Mouse (Mus musculus) lung, postnatal 0 days (tissue): ENCODE results near the gene Dusp1. TPM values are rescaled to one million over a fixed set of nuclear protein-coding genes. Genes with fewer than 3 reads are reported as not detected.

ENCODE experiments used
- ATAC-seq: fragments of 200-750 bp; cut with Nextera tagmentation; 2 replicates; pipeline ENCODE4 v1.8.0; 2017; ENCODE audit warnings: moderate library complexity
- DNase-seq: peaks from one replicate; pipeline ENCODE4 v3.0.0-alpha.2; 2016; ENCODE audit warnings: low spot score
- H3K27ac ChIP-seq: fragments of 300-500 bp; sonication (generic); 2 replicates; pipeline ENCODE4 v1.5.1; 2014; ENCODE audit warnings: antibody characterized with exemption, mild to moderate bottlenecking, low read length, mixed read lengths
- H3K27me3 ChIP-seq: fragments of 300-500 bp; sonication (generic); replicated peaks from 2 replicates; pipeline ENCODE4 v1.6.1; 2014; ENCODE audit warnings: low read length, mixed read lengths; ENCODE audit not compliant: insufficient read depth
- H3K36me3 ChIP-seq: fragments of 300-500 bp; sonication (generic); 2 replicates; pipeline ENCODE4 v1.6.1; 2014; ENCODE audit warnings: low read length, mixed read lengths; ENCODE audit not compliant: insufficient read depth
- H3K4me1 ChIP-seq: fragments of 300-500 bp; sonication (generic); 2 replicates; pipeline ENCODE4 v1.6.1; 2014; ENCODE audit warnings: antibody characterized with exemption, low read depth, low read length, mixed read lengths; ENCODE audit not compliant: insufficient read depth
- H3K4me2 ChIP-seq: fragments of 300-500 bp; sonication (generic); replicated peaks from 2 replicates; pipeline ENCODE4 v1.6.1; 2014; ENCODE audit warnings: low read depth, mild to moderate bottlenecking, low read length, moderate library complexity, mixed read lengths
- H3K4me3 ChIP-seq: fragments of 300-500 bp; sonication (generic); 2 replicates; pipeline ENCODE4 v1.5.1; 2014; ENCODE audit warnings: low read depth, low read length
- H3K9ac ChIP-seq: fragments of 300-500 bp; sonication (generic); replicated peaks from 2 replicates; pipeline ENCODE4 v1.6.1; 2014; ENCODE audit warnings: low read depth, mild to moderate bottlenecking
- H3K9me3 ChIP-seq: fragments of 300-500 bp; sonication (generic); 2 replicates; pipeline ENCODE4 v1.6.1; 2016; ENCODE audit warnings: low read length, mixed read lengths
- CTCF ChIP-seq: IDR thresholded peaks from 2 replicates; pipeline ENCODE4 v1.5.1; 2016; ENCODE audit warnings: antibody characterized with exemption, mild to moderate bottlenecking
- EP300 ChIP-seq: IDR thresholded peaks from 2 replicates; pipeline ENCODE4 v1.6.1; 2016; ENCODE audit warnings: antibody characterized with exemption, mild to moderate bottlenecking, control low read depth
- WGBS: fragments of 180-500 bp; shearing (Covaris S2); extraction: QIAGEN DNeasy Blood & Tissue Kit; methylation state at CpG from one replicate; pipeline ENCODE4 v1.1.7; 2014; 5-methylcytosine and 5-hydroxymethylcytosine counted together
- polyA plus RNA-seq: library from polyadenylated mRNA; unstranded; fragments of >200 nt; fragmentation: Nextera tagmentation; extraction: Ambion mirVana; gene quantifications from 2 replicates; pipeline ENCODE4 v1.2.1, GENCODE M21; 2015

The Dusp1 gene
- polyA plus RNA-seq, 1 experiment from 2014 or later, result 79.3 TPM

DNA sequence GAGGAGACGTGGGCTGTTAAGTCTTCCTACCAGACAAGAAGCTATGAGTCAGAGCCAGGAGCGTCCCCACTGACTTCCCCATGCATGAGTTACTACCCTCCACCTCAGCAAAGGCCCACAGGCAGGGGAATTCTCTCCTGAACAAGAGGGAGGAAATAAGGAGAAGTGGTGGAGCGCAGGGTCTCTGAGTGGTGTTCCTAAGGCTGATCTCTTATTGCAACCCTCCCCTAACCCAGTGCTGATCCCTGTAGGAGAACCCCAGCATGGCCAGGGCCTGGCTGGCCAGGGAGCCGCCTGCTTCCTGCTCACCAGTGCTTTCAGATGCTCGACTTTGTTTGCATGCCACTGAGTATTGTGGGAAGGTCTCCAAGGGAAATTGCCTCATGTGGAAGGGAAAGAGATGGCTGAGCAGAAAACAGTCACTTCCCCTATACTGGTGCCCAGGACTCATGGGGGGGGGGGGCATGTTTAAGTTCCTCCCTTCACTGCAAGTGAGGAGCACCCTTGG, 64.5 kb downstream of the Dusp1 start:
- no peak; the same call in none of the 2 replicates for TF ChIP-seq EP300
- no peak; the same call in 1 of the 2 replicates for TF ChIP-seq CTCF
- Histone ChIP-seq H3K9ac (no peak overlapping the region), H3K4me2 (no peak overlapping the region), H3K27me3 (no peaks in the 10 kb centered on the region), H3K36me3 (no peaks in the 10 kb centered on the region), H3K4me3 (no peak overlapping the region), H3K4me1 (peaks cover 5% of the 10 kb centered on the region; the same call in 1 of the 2 replicates), H3K27ac (peak overlapping the region; percentile 88), H3K9me3 (no peaks in the 10 kb centered on the region)
- DNase-seq, result peak; percentile 91
- ATAC-seq, result peak; percentile 91
- WGBS, result 41% methylated on average over 5 of the region's 5 CpGs

DNA sequence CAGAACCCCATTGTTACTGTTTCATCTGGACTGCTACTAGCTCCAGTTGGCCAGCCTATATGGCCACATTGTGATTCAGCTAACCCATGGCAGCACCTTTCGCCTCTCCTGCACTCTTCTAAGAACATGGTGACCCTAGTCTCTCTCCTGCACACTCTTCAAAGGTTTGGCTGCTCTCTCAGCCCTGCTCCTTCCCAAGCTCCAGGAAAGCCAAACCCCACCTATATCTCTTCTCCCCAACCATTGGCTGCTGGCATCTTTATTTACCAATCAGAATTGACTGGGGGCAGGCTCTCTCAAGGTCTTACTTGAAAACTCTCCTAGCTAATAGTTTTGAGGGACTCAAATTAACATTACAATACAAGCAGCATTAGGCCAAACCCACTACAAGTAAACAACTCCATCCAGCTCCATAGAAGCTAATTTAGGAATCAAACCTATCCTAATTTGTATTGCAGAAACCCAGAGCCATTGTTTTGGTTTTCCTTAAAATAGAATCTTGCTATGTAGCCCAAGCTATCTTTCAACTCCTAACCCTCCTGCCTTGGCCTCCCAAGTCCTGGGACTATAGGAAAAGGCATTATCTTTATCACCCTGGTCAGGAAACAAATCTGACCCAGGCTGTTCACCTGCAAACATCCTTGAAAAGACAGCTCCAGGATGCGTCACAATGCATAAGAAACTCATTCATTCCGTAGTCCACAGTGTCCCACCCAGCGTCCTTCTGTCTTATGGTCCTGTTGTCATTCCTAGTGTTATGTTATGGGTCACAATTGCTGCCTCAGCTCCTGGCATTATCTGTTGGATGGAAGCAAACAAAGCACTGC, 67.1 kb downstream of the Dusp1 start:
- no peaks in the 10 kb centered on the region for H3K27me3 ChIP-seq
- ATAC-seq, result no peak
- no peak overlapping the region for H3K27ac ChIP-seq
- no peaks in the 10 kb centered on the region for H3K9me3 ChIP-seq
- peaks cover 5% of the 10 kb centered on the region; the same call in 1 of the 2 replicates for H3K4me1 ChIP-seq
- H3K9ac ChIP-seq, result no peak overlapping the region
- no peak for DNase-seq
- WGBS, result 75% methylated on average over 4 of the region's 4 CpGs
- no peaks in the 10 kb centered on the region for H3K36me3 ChIP-seq
- H3K4me3 ChIP-seq, result no peak overlapping the region
- TF ChIP-seq CTCF, result no peak
- no peak overlapping the region for H3K4me2 ChIP-seq

DNA sequence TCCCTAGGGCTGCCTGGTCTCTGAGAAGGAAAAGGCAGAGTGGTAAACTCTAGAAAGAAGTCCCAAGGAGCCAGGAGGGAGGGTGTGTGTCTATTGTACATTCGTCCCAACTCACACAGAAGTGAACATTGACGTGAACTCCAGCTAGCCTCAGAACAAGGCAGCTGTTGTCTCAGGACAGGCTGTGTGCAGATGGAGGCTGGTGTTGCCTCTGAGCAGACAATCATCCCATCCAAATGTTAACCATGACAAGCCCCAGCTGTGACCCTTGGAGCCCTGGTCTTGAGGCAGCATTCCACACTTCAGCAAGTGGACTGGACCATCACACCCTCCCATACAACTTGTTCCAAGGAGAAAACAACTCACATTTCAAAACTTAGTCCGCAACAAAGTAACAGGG, 69.7 kb downstream of the Dusp1 start:
- peak; percentile 79 for DNase-seq
- 0 out of 2 replicates have a peak overlapping the region, but pooled peaks have one; percentile 14 for H3K27ac ChIP-seq
- ATAC-seq, result peak; percentile 64
- TF ChIP-seq CTCF (no peak), EP300 (peak; percentile 19; the same call in 1 of the 2 replicates)
- no peak overlapping the region for H3K9ac ChIP-seq
- no peak overlapping the region for H3K4me3 ChIP-seq
- H3K9me3 ChIP-seq, result no peaks in the 10 kb centered on the region
- no peaks in the 10 kb centered on the region for H3K36me3 ChIP-seq
- peaks cover 11% of the 10 kb centered on the region; the same call in 1 of the 2 replicates for H3K4me1 ChIP-seq
- no peak overlapping the region for H3K4me2 ChIP-seq
- no peaks in the 10 kb centered on the region for H3K27me3 ChIP-seq
- 82% methylated on average over 3 of the region's 3 CpGs for WGBS

DNA sequence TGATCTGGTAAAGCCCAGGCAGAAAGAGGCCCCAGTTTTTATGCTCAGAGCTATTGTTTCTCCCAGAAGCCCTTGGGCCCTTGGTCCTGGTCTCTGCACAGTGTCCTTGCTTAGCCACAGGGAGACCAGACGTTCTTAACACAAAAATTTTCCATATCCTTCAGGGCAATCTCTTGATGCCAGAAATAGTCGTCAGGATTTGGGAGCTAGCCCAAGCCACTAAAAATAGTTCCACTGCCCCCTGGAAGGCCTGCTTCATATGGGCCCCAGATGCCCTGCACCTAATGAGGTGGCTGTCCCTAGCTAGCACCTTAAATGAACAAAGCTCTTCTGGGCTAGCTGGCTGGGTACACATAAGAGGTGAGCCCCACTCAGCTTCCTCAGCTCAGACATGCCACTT, 71.0 kb downstream of the Dusp1 start:
- peak; percentile 33 for DNase-seq
- Histone ChIP-seq H3K4me2 (no peak overlapping the region), H3K4me3 (no peak overlapping the region), H3K9me3 (no peaks in the 10 kb centered on the region), H3K9ac (no peak overlapping the region), H3K27ac (no peak overlapping the region), H3K4me1 (peaks cover 9% of the 10 kb centered on the region; the same call in 1 of the 2 replicates), H3K36me3 (no peaks in the 10 kb centered on the region), H3K27me3 (no peaks in the 10 kb centered on the region)
- TF ChIP-seq CTCF, result no peak
- TF ChIP-seq EP300, result no peak
- ATAC-seq, result no peak
- WGBS, result 39% methylated on average over 2 of the region's 2 CpGs

DNA sequence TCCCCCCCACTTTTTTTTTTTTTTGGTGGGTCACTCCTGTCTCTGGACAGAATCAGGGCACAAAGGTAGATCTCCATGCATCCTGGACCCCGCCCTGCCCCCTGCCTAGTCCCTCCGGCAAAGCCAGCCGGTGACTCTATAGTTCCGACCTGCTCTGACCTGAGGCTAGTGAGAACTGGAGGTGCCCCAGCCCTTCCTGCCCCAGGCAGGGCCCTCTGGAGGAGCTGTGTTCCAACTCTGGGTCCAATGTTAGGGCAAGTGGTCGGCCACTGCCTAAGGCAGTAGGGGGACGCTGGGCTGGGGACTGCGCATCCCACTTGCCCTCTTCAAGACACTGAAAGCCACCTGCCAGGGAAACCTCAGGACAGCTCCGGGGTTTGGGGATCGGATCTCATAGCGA, 71.9 kb downstream of the Dusp1 start:
- WGBS, result 92% methylated on average over 10 of the region's 10 CpGs
- H3K9me3 ChIP-seq, result no peaks in the 10 kb centered on the region
- H3K27me3 ChIP-seq, result no peaks in the 10 kb centered on the region
- no peak for ATAC-seq
- no peak for TF ChIP-seq EP300
- no peak for TF ChIP-seq CTCF
- no peak for DNase-seq
- no peak overlapping the region for H3K4me2 ChIP-seq
- no peak overlapping the region for H3K27ac ChIP-seq
- no peaks in the 10 kb centered on the region for H3K36me3 ChIP-seq
- H3K4me1 ChIP-seq, result peaks cover 9% of the 10 kb centered on the region; the same call in 1 of the 2 replicates
- no peak overlapping the region for H3K9ac ChIP-seq
- no peak overlapping the region for H3K4me3 ChIP-seq

DNA sequence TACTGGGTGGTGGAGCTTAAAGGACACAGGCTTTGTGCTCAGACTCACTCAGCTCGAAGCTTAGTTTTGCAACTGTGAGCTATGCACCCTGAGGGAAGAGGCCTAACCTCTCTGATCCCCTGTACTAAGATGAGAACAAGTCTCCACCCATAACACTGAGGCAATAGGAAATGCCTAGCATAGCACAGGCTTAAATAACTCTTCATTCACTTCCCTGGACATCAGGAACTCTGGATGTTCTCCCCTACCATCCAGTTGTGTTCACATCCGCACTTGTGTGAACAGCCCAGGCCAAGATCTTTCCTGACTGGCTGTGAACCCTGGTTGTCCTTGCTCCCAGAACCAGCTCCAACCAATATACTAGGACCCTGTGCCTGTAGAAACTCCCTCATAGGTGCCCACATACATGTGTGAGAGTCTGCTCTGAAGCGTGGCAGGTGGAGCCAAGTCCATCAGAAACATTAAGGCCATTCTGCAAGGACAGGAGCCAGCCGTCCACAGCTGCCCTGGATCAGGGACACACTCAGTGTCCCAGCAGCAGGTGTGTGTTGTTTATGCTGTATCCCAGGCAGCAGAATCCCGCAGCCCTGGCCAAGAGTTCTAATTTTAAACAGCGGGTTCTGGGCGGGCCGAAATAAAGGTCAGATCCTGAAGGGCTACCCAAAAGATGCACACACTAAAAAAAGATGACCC, 73.1 kb downstream of the Dusp1 start:
- TF ChIP-seq CTCF, result no peak
- peak; percentile 85; the same call in 1 of the 2 replicates for TF ChIP-seq EP300
- no peaks in the 10 kb centered on the region for H3K36me3 ChIP-seq
- H3K27ac ChIP-seq, result peak overlapping the region; percentile 61
- WGBS, result 53% methylated on average over 8 of the region's 8 CpGs
- no peaks in the 10 kb centered on the region for H3K9me3 ChIP-seq
- ATAC-seq, result peak; percentile 72
- H3K9ac ChIP-seq, result no peak overlapping the region
- no peak overlapping the region for H3K4me3 ChIP-seq
- DNase-seq, result peak; percentile 85
- H3K4me1 ChIP-seq, result peaks cover 9% of the 10 kb centered on the region; the same call in 1 of the 2 replicates
- no peaks in the 10 kb centered on the region for H3K27me3 ChIP-seq
- no peak overlapping the region for H3K4me2 ChIP-seq
